Mouse (Mus musculus) limb, embryonic 14.5 days (tissue): ENCODE data around the gene St8sia6. TPM values are rescaled to one million over a fixed set of nuclear protein-coding genes. Genes with fewer than 3 reads are reported as not detected.

Experiments
- ATAC-seq: fragments of 200-750 bp; cut with Nextera tagmentation; 2 replicates; pipeline ENCODE4 v1.8.0; 2017; ENCODE audit warnings: low read depth, moderate number of reproducible peaks, moderate TSS enrichment; ENCODE audit not compliant: low FRiP score
- DNase-seq: peaks from one replicate; pipeline ENCODE4 v3.0.0-alpha.2; 2015; ENCODE audit warnings: low spot score
- H3K27ac ChIP-seq: fragments of 300-500 bp; sonication (generic); replicated peaks from 2 replicates; pipeline ENCODE4 v1.5.1; 2014; ENCODE audit warnings: low read depth, mild to moderate bottlenecking, low read length, moderate library complexity, mixed read lengths
- H3K27me3 ChIP-seq: fragments of 300-500 bp; sonication (generic); 2 replicates; pipeline ENCODE4 v1.6.1; 2014; ENCODE audit warnings: low read length, mixed read lengths; ENCODE audit not compliant: control insufficient read depth, insufficient read depth
- H3K36me3 ChIP-seq: fragments of 300-500 bp; sonication (generic); 2 replicates; pipeline ENCODE4 v1.6.1; 2014; ENCODE audit warnings: mild to moderate bottlenecking, low read length, moderate library complexity, mixed read lengths; ENCODE audit not compliant: control insufficient read depth, insufficient read depth
- H3K4me1 ChIP-seq: fragments of 300-500 bp; sonication (generic); 2 replicates; pipeline ENCODE4 v1.6.1; 2014; ENCODE audit warnings: antibody characterized with exemption, low read length, mixed read lengths; ENCODE audit not compliant: control insufficient read depth, insufficient read depth
- H3K4me2 ChIP-seq: fragments of 300-500 bp; sonication (generic); replicated peaks from 2 replicates; pipeline ENCODE4 v1.6.1; 2014; ENCODE audit warnings: low read depth, mild to moderate bottlenecking, low read length, moderate library complexity; ENCODE audit not compliant: severe bottlenecking
- H3K4me3 ChIP-seq: fragments of 300-500 bp; sonication (generic); replicated peaks from 2 replicates; pipeline ENCODE4 v1.5.1; 2014; ENCODE audit warnings: low read length
- H3K9ac ChIP-seq: fragments of 300-500 bp; sonication (generic); 2 replicates; pipeline ENCODE4 v1.6.1; 2014; ENCODE audit warnings: mild to moderate bottlenecking, low read depth, low read length, moderate library complexity; ENCODE audit not compliant: severe bottlenecking
- H3K9me3 ChIP-seq: fragments of 300-500 bp; sonication (generic); 2 replicates; pipeline ENCODE4 v1.6.1; 2016; ENCODE audit warnings: low read length; ENCODE audit not compliant: control insufficient read depth
- POLR2A ChIP-seq: fragments of 200-500 bp; IDR thresholded peaks from 2 replicates; pipeline ENCODE4 v1.8.0; 2012; ENCODE audit warnings: inconsistent platforms, mild to moderate bottlenecking, moderate library complexity, borderline replicate concordance; ENCODE audit not compliant: insufficient read depth, insufficient read length; ENCODE audit errors: extremely low read depth
- WGBS: fragments of 180-500 bp; shearing (Covaris S2); extraction: QIAGEN DNeasy Blood & Tissue Kit; methylation state at CpG from one replicate; pipeline ENCODE4 v1.1.7; 2014; 5-methylcytosine and 5-hydroxymethylcytosine counted together
- polyA plus RNA-seq, 2 experiments: library from polyadenylated mRNA; depleted of rRNA in 1 of 2; stranded (reverse) in 1 of 2; unstranded in 1 of 2; fragments of >200 nt; fragmentation: Nextera tagmentation in 1 of 2; extraction: Ambion mirVana in 1 of 2; gene quantifications; 2 replicates each; pipeline versions ENCODE4 v1.2.1 to v1.2.3; 2012 to 2014

The St8sia6 gene
- polyA plus RNA-seq, 2 experiments = 1.1 to 3.3 TPM

DNA sequence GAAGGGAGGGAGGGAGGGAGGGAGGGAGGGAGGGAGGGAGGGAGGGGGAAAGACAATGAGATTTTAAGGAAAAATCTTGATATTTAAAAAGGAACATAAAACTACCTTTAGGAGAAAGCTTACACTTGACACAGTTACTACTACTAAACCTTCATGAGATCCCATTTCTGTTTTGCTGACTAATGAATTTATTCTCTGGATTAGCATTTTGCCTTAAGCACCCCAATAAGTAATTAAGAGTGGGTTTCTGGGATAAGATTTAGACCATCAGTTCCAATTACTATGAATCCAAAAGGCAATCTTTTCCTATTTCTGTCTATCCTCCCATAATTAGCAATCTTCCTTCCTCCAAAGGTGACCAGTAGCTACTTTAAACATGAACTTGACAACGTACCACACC is 44.7 kb downstream of the St8sia6 start:
- Histone ChIP-seq H3K36me3 (no peaks in the 10 kb centered on the region), H3K27ac (no peak overlapping the region), H3K4me1 (no peaks in the 10 kb centered on the region), H3K4me3 (no peak overlapping the region), H3K27me3 (no peaks in the 10 kb centered on the region), H3K9ac (no peak overlapping the region), H3K9me3 (no peaks in the 10 kb centered on the region), H3K4me2 (no peak overlapping the region)
- no peak for ATAC-seq
- TF ChIP-seq POLR2A = no peak
- no peak for DNase-seq
- WGBS = 76% methylated on average over 1 of the region's 1 CpGs

- Histone ChIP-seq H3K9ac (no peak overlapping the region), H3K4me3 (no peak overlapping the region), H3K36me3 (no peaks in the 10 kb centered on the region), H3K27me3 (no peaks in the 10 kb centered on the region), H3K27ac (no peak overlapping the region), H3K4me1 (no peaks in the 10 kb centered on the region), H3K4me2 (no peak overlapping the region), H3K9me3 (no peaks in the 10 kb centered on the region)
- TF ChIP-seq POLR2A = no peak
- ATAC-seq (no peak), DNase-seq (no peak)
- 92% methylated on average over 1 of the region's 1 CpGs for WGBS
Measured at GRCm38 (mm10) chr2:13747576-13747975, 46.3 kb downstream of the St8sia6 start.

DNA sequence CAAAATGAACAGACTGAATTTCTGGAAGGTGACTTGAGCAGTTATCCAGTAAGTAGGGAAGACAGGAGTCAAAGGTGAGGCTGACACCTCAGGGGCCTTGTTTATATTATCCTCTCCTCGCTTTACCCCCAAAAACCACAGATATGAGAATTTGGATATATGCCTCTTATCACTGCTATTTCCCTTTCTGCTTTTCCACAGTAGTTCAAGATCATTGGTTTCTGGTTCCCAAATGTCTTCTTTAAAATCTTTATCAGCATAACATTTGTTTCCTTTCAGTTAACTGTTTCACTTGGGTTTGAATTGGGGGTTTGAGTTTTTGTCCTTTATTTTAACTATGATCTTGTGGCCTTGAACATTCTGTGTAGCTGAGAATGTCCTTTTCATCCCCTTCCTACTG is 47.8 kb downstream of the St8sia6 start:
- no peak for TF ChIP-seq POLR2A
- Histone ChIP-seq H3K4me2 (no peak overlapping the region), H3K27ac (no peak overlapping the region), H3K27me3 (no peaks in the 10 kb centered on the region), H3K4me3 (no peak overlapping the region), H3K4me1 (no peaks in the 10 kb centered on the region), H3K9me3 (no peaks in the 10 kb centered on the region), H3K9ac (no peak overlapping the region), H3K36me3 (no peaks in the 10 kb centered on the region)
- no peak for ATAC-seq
- DNase-seq = no peak
- WGBS = 85% methylated on average over 1 of the region's 1 CpGs

DNA sequence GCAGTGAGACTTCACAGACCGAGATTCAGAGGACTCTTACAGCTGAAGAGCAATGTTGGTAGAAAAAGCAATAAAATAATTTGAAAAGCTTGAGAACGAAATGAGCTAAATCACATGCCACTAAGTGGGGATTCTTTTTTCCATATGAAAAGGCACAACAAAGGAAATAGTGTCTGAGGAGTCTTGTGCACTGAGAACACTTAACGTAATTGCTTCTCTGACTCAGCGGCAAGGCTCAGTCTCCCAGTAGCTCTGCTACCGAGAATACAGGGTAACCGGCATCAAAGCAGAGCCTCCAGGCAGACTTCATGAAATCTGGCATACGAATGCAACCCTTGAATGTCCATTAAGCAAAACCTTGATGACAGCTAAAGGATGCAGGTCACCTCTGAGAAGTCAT is 55.2 kb downstream of the St8sia6 start:
- 54% methylated on average over 7 of the region's 7 CpGs for WGBS
- H3K4me1 ChIP-seq = no peaks in the 10 kb centered on the region
- ATAC-seq = no peak
- no peaks in the 10 kb centered on the region for H3K9me3 ChIP-seq
- H3K4me3 ChIP-seq = no peak overlapping the region
- TF ChIP-seq POLR2A = no peak
- H3K27ac ChIP-seq = no peak overlapping the region
- H3K36me3 ChIP-seq = no peaks in the 10 kb centered on the region
- H3K27me3 ChIP-seq = no peaks in the 10 kb centered on the region
- DNase-seq = no peak
- no peak overlapping the region for H3K9ac ChIP-seq
- no peak overlapping the region for H3K4me2 ChIP-seq

DNA sequence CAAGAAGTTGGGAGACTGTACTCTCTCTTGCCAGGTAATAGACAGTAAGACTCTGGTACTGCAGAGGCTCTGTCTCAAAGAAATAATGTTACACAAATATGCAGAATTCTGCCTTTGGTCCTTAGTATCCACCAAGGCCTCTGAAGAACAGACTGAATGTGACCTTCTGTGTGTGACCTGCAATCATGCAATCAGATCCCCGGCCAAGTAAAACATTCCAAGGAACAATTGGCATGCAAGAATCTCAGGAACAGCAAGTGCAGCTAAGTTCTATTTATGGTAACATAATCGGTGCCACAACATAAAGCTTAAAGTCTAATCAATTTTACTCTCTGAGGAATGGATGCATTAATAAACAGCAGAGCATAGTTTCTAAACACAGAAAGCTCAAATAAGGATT is 66.0 kb downstream of the St8sia6 start:
- Histone ChIP-seq H3K4me1 (no peaks in the 10 kb centered on the region), H3K9me3 (no peaks in the 10 kb centered on the region), H3K9ac (no peak overlapping the region), H3K27ac (no peak overlapping the region), H3K36me3 (no peaks in the 10 kb centered on the region), H3K4me3 (no peak overlapping the region), H3K27me3 (no peaks in the 10 kb centered on the region), H3K4me2 (no peak overlapping the region)
- no peak for ATAC-seq
- no peak for TF ChIP-seq POLR2A
- 62% methylated on average over 2 of the region's 2 CpGs for WGBS
- no peak for DNase-seq

DNA sequence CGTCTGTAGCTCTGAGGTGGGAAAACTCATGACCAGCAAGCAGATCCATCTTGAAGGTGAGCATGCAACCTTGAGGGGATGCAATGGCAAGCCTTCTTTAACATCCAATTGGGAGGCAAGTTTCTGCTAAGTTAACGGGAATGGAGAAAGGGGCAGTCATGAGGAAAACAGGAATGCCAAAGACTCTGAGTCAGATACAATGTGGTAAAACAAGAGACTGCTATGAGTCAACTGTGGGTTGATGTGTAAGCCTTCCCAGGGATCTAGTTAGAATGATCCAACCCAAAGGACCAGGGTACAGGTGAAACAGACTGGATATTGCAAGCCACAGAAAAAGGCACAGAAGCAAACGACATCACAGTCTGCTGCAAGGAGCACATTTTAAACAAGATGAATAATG is 68.3 kb downstream of the St8sia6 start:
- no peak for TF ChIP-seq POLR2A
- Histone ChIP-seq H3K4me1 (no peaks in the 10 kb centered on the region), H3K9me3 (no peaks in the 10 kb centered on the region), H3K4me2 (no peak overlapping the region), H3K9ac (no peak overlapping the region), H3K36me3 (no peaks in the 10 kb centered on the region), H3K27ac (no peak overlapping the region), H3K4me3 (no peak overlapping the region), H3K27me3 (no peaks in the 10 kb centered on the region)
- 75% methylated on average over 3 of the region's 3 CpGs for WGBS
- DNase-seq = no peak
- ATAC-seq = no peak
